Mouse (Mus musculus) neural tube, embryonic 14.5 days (tissue): ENCODE measurements around the gene Papss2. TPM values are rescaled to one million over a fixed set of nuclear protein-coding genes. Genes with fewer than 3 reads are reported as not detected.

ENCODE experiments used
- polyA plus RNA-seq: library from polyadenylated mRNA; unstranded; fragments of >200 nt; fragmentation: Nextera tagmentation; extraction: Ambion mirVana; gene quantifications from 2 replicates; pipeline ENCODE4 v1.2.1, GENCODE M21; 2014

Papss2 gene
- polyA plus RNA-seq, 1 experiment from 2014 or later, result 1.5 TPM

Other genes with a start within 250 kb of the Papss2 start
- gene Sgms1, start 206.1 kb upstream of the Papss2 start, polyA plus RNA-seq, result 19.2 and 24.9 TPM in 2 replicates
- 53.9 and 54.2 TPM in 2 replicates for gene Rpl9-ps6, start 129.2 kb upstream of the Papss2 start, polyA plus RNA-seq
- 60.5 and 65.6 TPM in 2 replicates for gene Minpp1, start 110.0 kb upstream of the Papss2 start, polyA plus RNA-seq
- 132 and 140 TPM in 2 replicates for gene Atad1, start 144.0 kb downstream of the Papss2 start, polyA plus RNA-seq
- gene Pten, start 161.7 kb downstream of the Papss2 start, polyA plus RNA-seq, result 19.9 and 28.3 TPM in 2 replicates